Mouse (Mus musculus) retina, embryonic 14.5 days (tissue): ENCODE results near the gene Cep72.
"Not testable (repeated sequence)": the region's sequence is repeated elsewhere in the genome, so short reads cannot be mapped to it uniquely, and the experiment has no call there.

Experiments used
- DNase-seq: peaks from one replicate; pipeline ENCODE4 v3.0.0-alpha.2; 2015; ENCODE audit warnings: low spot score

Cep72 gene

DNA sequence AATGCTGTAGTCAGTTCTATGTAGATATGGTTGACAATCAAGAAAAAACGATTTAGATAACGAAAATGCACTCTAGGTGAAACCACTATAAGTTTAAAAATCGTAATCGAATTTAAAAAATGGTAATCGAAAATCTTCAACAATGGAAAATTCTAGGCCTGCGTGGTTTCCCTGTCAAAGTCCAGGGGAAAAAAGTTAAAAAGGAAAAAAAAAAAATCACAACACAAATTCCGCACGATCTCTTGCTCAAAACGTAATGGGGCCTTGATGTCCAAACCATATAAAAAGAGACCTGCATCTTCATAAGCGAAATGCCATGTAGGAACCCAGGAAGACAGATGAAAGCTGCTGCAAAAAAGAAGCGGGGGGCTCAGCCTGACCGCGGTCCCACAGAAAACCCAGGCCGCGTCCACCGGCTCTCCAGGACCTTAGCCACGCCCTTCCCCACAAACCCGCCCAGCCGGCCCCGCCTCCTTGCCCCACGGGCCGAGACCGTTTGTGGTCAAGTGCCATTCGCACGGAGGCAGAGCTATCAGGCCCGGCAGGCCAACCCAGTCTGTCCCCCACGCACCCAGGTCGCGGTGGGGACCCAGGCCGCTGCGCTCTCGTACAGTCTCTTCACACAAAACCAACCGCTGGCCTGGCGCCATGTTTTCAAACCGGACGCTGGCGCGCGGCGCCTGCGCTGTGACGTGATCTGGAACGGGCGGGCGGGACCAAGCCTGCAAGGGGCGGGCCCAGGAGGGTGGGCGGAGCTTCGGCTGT lies at the start of gene Cep72:
Gene Cep72, minus strand, starts transcription at position 687 of the 765 bp plus-strand sequence.
- DNase-seq: peak; percentile 94

DNA sequence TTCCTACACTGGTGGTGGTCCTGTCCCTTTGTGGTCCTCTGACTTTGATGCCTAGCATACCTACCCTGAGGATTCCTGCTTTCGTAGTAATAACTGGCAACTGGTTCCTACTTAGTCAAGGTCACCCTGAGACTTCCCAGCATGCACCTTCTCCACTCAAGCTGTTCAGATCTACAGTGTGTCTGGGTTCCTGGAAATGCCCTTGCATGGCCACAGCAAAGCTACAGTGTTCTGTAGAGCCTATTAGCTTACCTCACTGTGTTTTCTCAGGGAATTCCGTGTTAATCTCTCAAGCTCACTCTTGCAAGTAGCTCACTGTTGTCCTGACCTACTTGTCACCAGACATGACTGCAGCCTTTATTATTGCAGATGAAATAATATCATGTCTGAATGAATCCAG lies 45.3 kb upstream of the Cep72 start:
- no peak for DNase-seq

DNA sequence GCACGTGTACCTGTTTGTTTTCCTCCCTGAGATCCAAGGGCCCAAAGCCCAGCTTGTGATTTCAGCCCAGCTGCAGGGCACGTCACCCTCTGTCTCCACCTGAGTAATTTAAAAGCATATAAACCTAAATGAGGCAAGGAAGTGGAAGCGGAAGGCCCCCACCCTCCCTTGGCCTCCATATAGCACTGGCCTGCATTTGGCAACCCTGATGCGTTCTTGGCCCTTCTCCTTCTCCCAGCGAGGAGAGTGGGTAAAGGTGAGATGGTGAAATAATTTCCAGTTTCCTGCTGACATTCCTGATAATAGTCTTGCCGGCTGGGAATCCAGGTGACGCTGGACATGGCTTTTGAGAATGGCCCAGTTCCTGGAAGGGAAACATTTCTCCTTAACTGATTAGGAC lies 42.3 kb upstream of the Cep72 start:
- no peak for DNase-seq

DNA sequence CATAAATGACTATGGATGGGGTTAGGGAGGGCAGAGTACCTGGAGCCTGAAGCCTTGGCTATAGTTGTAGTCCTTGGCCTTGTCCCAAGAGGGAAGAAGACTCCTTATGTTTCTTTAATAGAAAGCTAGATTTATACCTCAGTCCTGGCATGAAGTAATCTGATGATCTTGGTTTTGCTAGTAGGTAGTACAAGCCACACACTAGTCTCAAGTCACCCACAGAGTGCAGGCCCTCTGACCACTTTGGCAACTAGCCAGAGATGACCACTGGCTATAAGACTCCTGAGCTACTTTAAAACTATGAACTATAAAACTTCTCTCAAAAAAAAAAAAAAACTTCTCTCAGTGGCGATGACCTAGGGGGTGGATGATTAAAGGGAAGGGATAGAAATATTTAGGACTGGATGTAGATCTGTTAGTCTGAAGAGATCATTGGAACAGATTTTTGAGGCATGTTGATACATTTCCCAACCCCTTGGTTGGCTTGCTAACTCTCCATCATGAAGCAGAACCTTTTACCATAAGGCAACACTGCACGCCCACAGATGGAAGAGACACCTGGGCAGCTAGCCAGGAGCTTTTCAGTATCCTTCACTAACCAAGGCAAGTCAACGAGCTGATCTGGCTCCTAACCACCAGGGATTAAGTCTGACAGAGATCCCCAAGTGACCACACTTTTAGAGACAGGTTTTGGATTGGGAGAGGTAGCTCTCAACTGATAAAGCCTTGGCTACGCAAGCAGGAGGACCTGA lies 40.9 kb upstream of the Cep72 start:
- no peak for DNase-seq

DNA sequence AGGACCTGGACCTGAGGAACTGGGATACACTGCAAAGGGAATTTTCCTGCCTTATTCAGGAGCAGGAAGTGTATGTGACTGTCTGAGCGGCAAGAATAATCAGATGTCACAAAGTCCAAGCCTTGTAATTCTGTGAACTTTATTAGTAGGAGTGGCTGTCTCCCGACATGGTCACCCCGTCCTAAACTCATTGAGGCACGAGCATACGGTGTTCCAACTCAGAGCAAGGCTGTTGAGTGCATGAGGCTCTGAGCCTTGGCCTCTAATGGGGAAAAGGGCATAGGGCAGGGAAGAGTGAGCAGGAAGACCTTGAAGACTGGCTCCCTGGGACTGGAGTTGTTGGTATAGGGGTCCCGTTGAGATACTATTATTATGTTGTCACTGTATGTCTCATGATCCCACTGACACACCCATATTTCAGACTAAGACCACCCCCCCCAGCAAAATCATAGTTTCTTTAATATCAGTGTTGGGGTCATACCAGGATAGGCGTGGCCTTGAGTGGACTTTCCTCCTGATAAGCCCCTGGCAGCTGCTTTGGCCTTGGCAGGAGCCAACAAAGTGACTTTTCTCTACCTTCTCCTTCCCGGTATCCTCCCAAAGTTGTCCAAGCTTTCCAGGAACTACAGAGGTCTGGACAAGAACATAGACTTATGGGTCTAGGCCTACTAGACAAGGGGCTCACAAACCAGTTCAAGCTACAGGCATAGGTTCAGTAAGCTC lies 40.2 kb upstream of the Cep72 start:
- no peak for DNase-seq

DNA sequence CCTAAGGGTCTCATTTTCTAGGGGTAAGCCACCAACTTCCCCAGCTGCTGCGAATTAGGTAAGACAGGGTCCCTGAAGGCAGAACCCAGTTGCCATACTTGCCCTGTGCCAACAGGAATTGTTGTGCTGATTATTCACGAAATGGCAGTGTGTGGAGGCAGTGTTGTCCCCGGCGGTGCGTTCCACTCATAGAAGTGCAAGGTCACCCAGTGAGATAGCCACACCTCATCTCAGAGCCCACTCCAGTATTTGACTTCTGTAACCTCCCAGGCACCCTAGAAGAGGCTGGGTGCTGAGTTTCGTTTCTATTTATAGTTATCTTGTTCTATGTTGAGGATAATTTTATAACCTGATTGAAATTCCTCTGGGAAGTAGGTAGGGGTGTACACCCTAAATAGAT lies 36.8 kb upstream of the Cep72 start:
- DNase-seq: no peak

DNA sequence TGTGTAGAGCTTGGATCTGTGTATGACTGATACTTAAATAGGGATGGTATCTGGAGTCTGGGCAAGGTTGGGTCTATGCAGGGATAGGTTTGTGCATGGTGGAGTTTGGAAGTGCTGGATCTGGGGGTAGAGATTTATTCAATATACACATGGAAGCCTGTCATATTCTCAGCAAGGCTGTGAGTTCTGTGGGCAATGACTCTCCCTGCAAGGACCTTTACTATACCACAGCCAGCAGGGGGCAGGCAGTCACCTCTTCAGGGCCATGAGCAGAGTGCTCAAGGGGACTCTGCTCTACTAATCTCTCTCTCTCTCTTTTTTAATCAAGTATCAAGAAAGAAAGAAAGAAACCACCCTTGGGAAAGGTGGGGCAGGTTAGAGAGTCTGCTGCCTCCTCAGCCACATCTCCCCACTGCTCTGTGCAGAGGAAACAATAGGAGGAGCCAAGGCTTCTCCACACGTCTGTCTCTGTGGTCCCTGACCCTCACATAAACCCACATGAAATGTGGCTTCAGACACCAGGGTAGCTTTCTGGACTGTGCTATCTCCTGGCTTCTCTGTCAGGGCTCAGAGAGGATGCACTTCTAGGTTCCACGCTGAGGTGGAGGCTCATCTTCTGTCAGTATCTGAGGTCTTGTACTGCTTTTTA lies 34.7 kb upstream of the Cep72 start:
- DNase-seq: peak; percentile 72

DNA sequence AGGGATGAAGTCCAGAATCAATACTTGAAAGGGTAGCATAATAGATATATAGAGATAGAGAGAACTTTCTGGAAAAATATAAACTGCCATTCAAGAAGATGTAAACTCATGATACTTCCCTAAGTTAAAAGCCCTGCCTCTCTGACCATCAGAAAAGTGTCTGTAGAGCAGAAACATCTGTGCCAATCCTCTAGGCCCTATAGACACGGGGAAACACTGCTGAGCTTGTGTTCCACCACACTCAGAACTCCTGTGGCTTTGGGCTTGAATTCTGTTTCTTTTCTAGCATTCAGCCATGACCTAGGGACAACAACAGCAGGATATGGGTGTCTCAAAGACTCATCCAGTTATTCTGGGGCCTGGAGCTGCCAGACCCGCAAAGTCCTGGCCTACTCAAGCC lies 33.8 kb upstream of the Cep72 start:
- DNase-seq: no peak

DNA sequence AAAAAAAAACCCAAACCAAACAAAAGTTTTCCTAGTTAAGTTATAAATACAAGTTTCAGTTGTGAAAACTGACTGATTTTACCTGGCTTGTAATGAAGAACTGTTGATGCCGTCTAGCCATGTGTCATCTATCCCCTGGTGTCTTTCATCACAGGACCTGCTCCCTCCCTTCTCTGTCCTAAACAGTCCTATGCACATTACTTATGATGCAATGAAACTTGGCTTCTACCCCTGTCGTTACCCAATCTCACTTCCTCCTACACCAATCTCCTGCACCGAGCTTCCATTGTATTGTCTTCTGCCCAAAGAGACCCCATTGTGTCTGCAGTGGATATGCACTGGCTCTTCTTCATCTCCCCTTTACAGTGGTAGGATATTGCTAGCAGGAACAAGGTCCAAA lies 28.2 kb upstream of the Cep72 start:
- DNase-seq: no peak

DNA sequence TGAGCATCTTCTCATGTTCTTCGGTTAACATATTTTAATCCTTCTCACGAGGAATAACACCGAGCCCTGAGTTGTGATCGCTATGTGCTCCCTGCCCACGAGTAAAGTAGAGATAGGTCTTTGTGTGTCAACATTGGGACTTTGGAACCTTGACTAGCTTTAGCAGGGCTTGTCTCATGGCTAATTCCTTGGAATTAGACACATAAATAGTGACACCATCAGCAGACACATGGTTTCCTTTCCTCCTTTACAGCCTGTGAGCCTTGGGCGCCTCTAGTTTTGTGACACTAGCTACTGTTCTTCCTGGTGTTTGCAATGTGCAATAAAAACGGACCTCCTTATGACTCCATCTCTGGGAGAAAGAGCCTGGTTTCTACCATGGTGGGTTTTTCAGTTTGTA lies 11.3 kb upstream of the Cep72 start:
- DNase-seq: no peak

DNA sequence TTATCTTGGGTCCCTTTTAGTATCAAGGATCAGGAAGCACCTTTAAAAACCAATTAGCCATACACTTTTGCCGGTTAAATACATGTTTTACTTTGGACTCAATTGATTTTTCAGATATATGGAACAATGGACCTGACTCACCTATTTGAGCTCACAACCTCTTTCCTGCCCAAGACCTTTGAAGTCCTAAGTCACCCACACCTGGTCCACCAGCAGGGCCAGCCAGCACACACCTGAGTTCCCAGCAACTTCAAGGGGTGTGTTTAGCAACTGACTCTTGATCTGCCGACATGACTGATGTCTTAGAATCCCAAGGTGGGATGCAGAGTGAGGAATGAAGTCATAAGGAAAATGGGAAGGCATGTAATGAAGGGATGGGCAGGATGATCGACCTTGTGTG lies 9.6 kb upstream of the Cep72 start:
- no peak for DNase-seq

DNA sequence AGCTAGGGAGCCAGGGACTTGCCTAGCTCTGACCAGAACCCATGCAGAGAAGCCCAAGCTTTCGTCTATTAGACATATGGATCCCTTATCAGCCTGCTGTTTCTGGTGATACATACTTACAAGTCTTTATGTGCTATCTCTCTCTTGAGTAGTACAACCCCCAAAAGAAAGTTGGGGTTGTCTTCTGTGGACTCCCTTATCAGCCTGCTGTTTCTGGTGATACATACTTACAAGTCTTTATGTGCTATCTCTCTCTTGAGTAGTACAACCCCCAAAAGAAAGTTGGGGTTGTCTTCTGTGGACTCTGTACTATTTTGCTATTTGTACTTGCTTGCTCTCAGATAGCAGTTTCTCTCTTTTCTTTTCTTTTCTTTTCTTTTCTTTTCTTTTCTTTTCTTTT lies 9.1 kb upstream of the Cep72 start:
- DNase-seq: not testable (repeated sequence)

DNA sequence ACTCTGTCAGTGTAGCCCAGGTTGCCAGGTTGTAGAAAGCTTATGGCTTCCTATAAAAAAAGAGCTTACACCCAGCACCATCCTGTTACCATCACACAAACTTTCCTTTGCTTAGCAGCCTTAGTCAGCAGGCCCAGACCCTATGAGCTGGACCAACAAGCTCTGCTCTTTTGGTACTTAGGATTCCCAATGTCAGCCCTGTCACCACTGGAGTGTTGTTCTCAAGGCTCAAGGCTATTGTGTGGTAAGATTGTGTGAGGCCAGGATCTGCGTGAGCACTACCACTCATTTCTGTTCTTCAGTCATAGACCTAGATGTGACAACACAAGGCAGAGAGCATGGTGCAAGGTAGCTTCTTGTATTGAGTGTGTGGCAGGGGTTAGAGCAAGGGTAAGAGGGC lies 4.5 kb upstream of the Cep72 start:
- no peak for DNase-seq

DNA sequence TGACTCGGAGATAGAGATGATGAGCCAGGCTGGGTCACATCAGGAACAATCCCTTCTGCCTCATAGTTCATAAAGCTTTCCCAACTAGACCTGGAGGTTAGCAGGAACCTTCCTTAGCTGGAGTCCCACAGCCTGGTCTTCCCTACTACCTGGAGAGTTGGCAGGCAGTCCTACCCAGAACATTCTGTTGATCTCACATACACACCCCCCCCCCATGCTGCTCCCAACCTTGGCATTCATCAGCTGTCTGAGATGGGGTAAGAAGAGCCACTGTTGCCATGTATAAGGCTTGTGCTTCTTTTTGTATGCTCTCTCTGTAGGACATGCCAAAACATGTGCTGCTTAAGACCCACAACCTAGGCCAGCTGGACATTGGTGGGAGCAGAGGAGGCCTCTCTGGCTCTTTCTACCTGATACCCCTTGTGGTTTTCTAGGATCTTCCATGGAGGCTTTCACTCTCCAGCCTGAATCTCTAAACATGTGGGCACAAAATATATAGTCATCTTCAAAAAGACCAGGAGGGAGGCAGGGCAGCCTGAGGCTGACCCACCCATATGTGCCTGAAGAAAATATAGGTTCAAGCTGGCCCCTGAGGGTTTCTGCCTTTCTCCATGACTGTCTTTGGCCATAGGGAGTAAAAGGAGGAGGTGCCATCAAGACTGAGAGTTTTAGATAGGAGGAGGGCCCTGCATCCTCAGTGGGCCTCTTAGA lies 1.4 kb upstream of the Cep72 start:
- DNase-seq: no peak

DNA sequence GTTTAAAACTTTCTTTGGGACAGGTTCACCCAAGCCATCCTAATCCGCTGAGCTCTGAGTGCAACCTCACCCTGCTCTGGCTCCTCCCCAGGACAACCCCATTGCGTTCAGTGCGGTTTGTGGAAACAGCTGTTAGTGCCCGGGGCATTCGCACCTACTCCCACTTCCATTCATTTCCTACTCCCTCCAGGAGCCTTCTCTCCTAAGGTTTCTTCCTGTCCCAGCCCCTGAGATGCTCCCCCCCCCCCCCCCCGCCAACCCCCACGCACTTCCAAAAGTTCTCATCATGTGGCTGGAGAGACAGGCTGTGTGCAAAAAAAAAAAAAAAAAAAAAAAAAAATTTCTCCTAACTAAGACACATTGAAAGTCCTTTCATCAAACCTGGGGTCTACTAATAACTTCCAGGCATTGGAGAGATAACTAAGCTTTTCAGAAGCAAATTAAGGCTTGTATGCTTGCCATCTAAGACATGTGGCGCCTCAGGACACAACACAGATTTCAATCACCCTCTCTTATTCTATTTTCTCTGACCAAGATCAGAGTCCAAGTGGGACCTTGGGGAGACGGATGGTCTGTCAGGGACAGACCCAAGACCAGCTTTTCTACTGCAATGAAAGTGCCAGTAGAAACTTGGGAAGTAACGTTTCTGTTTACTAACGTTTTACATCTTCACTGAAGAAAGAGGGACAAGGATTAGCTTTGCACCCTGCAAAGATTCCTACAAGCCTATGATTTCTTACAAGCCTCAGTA lies 454 bp upstream of the Cep72 start:
- no peak for DNase-seq

DNA sequence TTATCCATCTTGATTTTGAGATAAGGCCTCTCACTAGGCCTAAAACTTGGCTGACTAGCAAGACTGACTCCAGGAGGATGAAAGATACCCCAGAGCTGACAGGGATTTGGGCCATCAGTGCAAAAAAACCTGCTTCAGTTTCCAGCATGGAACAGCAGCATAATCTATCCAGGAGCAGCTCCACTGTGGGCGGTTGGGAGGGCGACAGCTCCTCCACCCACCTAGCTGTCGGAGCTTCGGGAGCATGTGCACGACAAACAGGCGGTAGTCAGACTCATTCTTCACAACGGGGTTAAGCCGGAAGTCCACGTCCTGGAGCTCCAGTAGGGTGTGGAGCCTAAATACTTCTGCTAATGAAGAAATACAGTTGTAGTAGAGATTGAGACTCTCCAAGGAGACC lies 4.0 kb downstream of the Cep72 start:
- no peak for DNase-seq

DNA sequence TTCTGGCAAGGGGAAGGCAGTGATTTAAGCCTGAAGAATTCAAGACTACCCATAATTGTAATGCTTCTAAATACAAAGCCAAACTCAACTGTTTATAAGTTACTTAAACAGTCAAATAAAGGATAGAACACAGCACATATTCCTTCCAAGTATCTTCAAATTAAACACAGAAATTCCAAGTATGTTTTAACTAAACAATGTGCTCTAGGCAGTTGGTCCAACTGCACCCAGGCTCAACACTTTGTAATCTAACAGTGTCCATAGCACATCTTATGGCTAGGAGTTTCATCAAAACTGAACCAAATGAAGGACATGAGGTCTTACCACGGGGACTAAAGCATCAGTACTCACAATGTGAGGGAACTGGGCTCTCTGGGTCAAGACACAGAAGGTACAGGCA lies 5.9 kb downstream of the Cep72 start:
- DNase-seq: no peak

DNA sequence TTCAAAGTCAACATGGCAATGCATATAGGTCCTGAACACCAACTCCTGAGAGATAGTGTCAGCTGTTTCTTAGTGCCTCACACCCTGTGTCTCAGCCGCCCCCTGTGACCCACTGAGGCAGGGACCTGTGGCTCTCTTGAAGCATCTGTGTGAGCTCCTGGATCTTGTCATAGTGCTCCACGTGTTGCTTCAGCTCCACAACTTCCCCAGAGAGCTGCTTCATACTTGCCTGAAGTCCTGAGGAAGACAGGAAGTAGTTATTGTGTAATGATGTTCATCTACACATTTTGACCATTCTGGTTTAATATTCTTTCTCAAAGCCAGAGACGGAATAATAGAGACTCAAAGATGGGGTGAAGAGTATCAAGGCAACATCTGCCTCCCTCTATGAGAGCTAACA lies 22.2 kb downstream of the Cep72 start:
- no peak for DNase-seq

DNA sequence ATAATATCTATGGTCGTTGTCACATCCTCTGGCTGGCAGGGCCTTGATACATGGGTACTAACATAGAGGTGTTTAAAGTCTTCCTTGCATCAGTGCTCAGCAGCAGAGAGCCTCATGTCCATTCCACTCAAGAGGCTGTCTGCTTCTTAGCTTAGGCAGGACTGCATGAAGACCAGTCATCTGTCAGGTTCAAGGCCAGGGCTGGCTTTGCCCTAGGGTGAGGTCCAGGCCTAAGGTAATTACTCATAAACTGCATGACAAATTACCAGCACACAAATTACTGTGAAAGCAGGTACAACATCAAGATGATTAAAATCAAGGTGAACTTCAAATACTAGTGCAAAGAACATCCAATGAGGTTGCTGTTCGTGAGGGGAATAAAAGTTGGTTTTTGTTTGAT lies 26.3 kb downstream of the Cep72 start:
- no peak for DNase-seq

DNA sequence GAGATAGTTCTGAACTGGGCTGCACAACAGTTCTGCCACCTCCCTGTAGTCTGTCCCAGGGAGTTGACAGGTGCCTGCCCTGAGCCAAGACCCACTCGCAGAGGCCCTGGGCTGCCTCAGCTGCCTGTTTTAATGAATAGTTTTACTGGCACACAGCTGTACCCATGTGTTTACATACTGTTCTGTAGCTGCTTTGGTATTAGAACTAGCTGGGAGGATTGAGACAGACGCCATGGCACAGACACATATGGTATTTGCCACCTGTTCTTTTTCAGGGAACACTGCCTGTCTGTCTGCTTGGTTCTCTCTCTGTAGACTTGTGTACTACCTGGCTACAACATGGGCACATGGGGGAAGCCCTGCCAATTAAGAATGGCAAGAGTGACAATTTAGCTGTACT lies 27.3 kb downstream of the Cep72 start:
- no peak for DNase-seq

DNA sequence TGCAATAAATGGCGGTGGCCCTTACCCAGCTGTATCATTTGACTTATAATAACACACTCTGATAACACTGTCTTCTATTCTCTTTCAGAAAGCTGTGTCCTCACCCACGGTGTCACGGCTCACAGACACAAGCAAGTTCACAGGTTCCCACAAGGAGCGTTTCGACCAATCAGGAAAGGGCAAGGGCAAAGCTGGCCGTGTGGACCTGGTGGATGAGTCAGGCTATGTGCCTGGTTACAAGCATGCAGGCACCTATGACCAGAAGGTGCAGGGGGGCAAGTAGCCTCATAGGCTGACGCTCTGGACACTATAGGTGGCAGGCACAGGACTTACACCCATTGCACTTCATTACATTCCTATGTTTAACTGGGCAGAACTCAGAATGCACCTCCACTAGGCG lies 31.0 kb downstream of the Cep72 start:
- DNase-seq: no peak
